Mouse (Mus musculus): ENCODE results near the gene Paox.

- no peak for TF ChIP-seq CTCF (IDR thresholded peaks at IDR 0.05; ENCODE audit: low read depth, low read length)
- no peak for TF ChIP-seq POLR2A (IDR thresholded peaks at IDR 0.05; ENCODE audit: extremely low read depth, insufficient read depth, low read length)
Observed at GRCm38 (mm10) chr7:140144550-140144949, 29.0 kb downstream of the Paox start.
